Mouse (Mus musculus) stomach, postnatal 0 days (tissue): ENCODE results near the gene Naa25.

Source experiments
- CTCF ChIP-seq: IDR thresholded peaks from 2 replicates; pipeline ENCODE4 v1.5.1; 2016; ENCODE audit warnings: antibody characterized with exemption, low read depth, mild to moderate bottlenecking, moderate library complexity
- EP300 ChIP-seq: optimal IDR thresholded peaks from 2 replicates; pipeline ENCODE3; 2016; ENCODE audit warnings: antibody characterized with exemption

DNA sequence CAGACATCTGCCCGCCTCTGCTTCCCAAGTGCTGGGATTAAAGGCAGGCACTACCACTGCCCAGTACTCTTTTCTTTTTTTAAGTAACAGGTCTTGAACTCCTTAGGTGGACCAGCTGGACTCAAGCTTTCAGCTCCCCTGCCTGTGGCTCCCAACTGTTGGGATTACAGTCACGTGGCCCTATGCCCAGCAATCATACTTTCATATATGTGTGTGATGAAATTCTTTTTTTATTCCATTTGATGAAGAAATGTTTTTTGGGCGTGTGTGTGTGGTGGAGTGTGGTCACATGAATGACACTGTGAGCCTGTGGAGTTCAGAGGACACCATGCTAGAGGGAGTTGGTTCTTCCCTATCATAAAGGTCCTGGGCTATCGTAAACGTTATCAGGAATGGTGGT lies 1.8 kb downstream of the Naa25 start:
- TF ChIP-seq CTCF, result no peak
- TF ChIP-seq EP300, result no peak
